Mouse (Mus musculus) liver, adult 2 months (tissue): ENCODE data around the gene 0610040J01Rik.

Source experiments
- CTCF ChIP-seq: fragments of 200-500 bp; IDR thresholded peaks from 2 replicates; pipeline ENCODE4 v1.5.1; 2011; ENCODE audit warnings: low read depth, low read length, control low read depth
- POLR2A ChIP-seq: fragments of 200-500 bp; IDR thresholded peaks from 2 replicates; pipeline ENCODE4 v1.6.1; 2011; ENCODE audit warnings: low read length, control low read depth; ENCODE audit not compliant: insufficient read depth; ENCODE audit errors: extremely low read depth

DNA sequence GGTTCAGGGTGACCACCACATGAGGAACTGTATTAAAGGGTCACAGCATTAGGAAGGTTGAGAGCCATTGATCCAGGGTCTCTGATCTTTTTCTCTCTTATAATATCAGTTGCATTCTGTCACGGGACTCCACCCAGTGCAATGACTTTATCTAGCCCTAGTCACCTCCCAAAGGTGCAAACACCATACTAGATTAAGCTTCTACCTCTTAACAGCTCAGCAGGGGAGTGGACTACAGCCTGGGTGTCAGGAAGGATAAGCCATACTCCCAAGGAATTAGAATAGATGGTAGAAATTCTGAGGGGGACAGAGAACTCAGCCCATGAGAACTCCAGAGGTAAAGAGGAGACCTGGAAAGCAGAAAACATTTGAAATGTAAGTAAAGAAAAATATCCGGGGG, 25.7 kb downstream of the 0610040J01Rik start:
- TF ChIP-seq CTCF (no peak), POLR2A (no peak)
